Mouse (Mus musculus) urinary bladder, postnatal 14 days (tissue): ENCODE data around the gene Fam213b.
A peak's percentile ranks its signal among the peaks of the same experiment; 100 is the strongest.

ENCODE experiments used
- DNase-seq: peaks from one replicate; pipeline ENCODE4 v3.0.0; 2021; ENCODE audit warnings: low spot score

Fam213b gene

GRCm38 (mm10) chr4:154922931-154923330 lies 24.0 kb upstream of the Fam213b start:
- DNase-seq = no peak

- DNase-seq = no peak
These were observed 23.4 kb upstream of the Fam213b start for GRCm38 (mm10) chr4:154922291-154922690.

GRCm38 (mm10) chr4:154916662-154917061 lies 17.7 kb upstream of the Fam213b start:
- DNase-seq = no peak

GRCm38 (mm10) chr4:154915286-154915685 lies 16.4 kb upstream of the Fam213b start:
- no peak for DNase-seq

GRCm38 (mm10) chr4:154914707-154915106 lies 15.8 kb upstream of the Fam213b start:
- no peak for DNase-seq

- DNase-seq = no peak
These were observed 15.3 kb upstream of the Fam213b start for GRCm38 (mm10) chr4:154914252-154914651.

GRCm38 (mm10) chr4:154913845-154914244 lies 14.9 kb upstream of the Fam213b start:
- DNase-seq = no peak

- no peak for DNase-seq
These were observed 12.7 kb upstream of the Fam213b start for GRCm38 (mm10) chr4:154911644-154912043.

GRCm38 (mm10) chr4:154910606-154911522 lies 11.9 kb upstream of the Fam213b start:
- DNase-seq = no peak

- DNase-seq = no peak
These were observed 9.6 kb upstream of the Fam213b start for GRCm38 (mm10) chr4:154908490-154908889.

GRCm38 (mm10) chr4:154907833-154908232 lies 8.9 kb upstream of the Fam213b start:
- peak; percentile 77 for DNase-seq

GRCm38 (mm10) chr4:154904185-154905071 lies 5.5 kb upstream of the Fam213b start:
- peak; percentile 82 for DNase-seq

- no peak for DNase-seq
These were observed 3.4 kb upstream of the Fam213b start for GRCm38 (mm10) chr4:154902371-154902770.

- no peak for DNase-seq
These were observed 1.1 kb downstream of the Fam213b start for GRCm38 (mm10) chr4:154897676-154898465.

GRCm38 (mm10) chr4:154895549-154895948 lies 3.4 kb downstream of the Fam213b start:
- DNase-seq = no peak

- no peak for DNase-seq
These were observed 8.0 kb downstream of the Fam213b start for GRCm38 (mm10) chr4:154890887-154891286.

- no peak for DNase-seq
These were observed 11.2 kb downstream of the Fam213b start for GRCm38 (mm10) chr4:154887593-154888250.

- DNase-seq = no peak
These were observed 11.9 kb downstream of the Fam213b start for GRCm38 (mm10) chr4:154886876-154887592.

GRCm38 (mm10) chr4:154885416-154885815 lies 13.5 kb downstream of the Fam213b start:
- DNase-seq = no peak

GRCm38 (mm10) chr4:154882014-154882659 lies 16.8 kb downstream of the Fam213b start:
- DNase-seq = no peak
